Mouse (Mus musculus): ENCODE results near the gene Gm45785. TPM values are rescaled to one million over a fixed set of nuclear protein-coding genes. Genes with fewer than 3 reads are reported as not detected.
A peak's percentile ranks its signal among the peaks of the same experiment; 100 is the strongest.
"Not testable (repeated sequence)": the region's sequence is repeated elsewhere in the genome, so short reads cannot be mapped to it uniquely, and the experiment has no call there.

Gm45785 gene
- polyA plus RNA-seq (2012; rRNA removed): 2.2 TPM in 1 of 2 replicates, not detected in the other

DNA sequence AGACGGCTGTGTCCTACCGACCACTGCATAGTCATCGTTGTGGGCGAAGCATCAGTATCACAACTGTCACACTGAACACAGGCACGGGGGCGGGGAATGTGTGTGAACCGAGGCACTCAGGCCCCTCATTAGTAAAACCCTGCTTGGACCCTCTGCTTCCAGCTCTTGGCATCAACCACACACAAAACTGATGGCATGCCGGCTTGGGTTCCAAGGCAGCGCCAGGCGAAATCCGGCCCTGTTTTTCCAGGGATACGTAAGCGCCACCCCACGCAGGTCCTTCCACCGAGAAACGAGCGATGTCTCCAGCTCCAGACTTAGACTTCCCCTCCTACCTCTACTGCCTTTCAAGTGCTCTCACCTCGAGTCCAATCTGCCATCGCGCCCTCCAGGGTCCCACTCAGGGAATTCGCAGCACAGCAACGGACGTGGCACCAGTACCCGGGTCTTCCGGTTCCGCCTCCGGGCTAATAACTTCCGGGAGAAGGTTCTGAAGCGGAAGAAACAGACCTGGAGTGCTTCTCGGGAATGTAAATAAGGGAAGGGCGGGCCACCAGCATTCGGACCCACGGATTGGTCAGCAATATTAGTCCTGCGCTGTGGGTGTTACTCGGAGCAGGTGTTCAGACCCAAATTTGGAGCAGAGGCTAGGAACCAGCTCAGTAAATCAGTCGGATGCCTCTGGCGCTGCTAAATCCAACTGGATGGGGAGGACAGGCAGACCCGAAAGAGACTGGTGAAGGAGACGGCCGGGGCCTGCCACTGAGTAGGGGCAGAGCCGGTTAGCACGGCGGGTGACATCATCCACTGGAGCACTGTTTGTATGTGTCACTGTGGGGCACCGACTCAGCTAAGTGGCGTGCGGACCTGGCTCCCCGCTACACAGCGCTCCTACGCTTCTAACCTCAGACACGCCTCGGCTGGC, at the start of gene Gm45785:
Gm45785 (minus strand) TSS at position 472 of the 925 bp plus-strand sequence.
- TF ChIP-seq POLR2A (IDR thresholded peaks at IDR 0.05; ENCODE audit: borderline replicate concordance, extremely low read depth, low read depth, low read length) (peak; percentile 65; the same call in 1 of the 2 replicates), CTCF (IDR thresholded peaks at IDR 0.05; ENCODE audit: insufficient read depth, low read length) (no peak)
- peak; percentile 86 for DNase-seq
- Histone ChIP-seq H3K4me1 (ENCODE audit: control insufficient read depth, insufficient read depth, low read length) (peaks cover 14% of the 10 kb centered on the region), H3K4me3 (replicated peaks; ENCODE audit: extremely low read depth, low read depth, low read length) (peak within 1 kb of the TSS; percentile 94)
- under 1% methylated on average over 51 of the region's 51 CpGs for WGBS

- TF ChIP-seq CTCF (IDR thresholded peaks at IDR 0.05; ENCODE audit: insufficient read depth, low read length) (no peak), POLR2A (IDR thresholded peaks at IDR 0.05; ENCODE audit: borderline replicate concordance, extremely low read depth, low read depth, low read length) (no peak)
- 91% methylated on average over 2 of the region's 2 CpGs for WGBS
- Histone ChIP-seq H3K4me1 (ENCODE audit: control insufficient read depth, insufficient read depth, low read length) (peaks cover 5% of the 10 kb centered on the region), H3K4me3 (replicated peaks; ENCODE audit: extremely low read depth, low read depth, low read length) (no peak overlapping the region)
- no peak for DNase-seq
These were observed 49.5 kb upstream of the Gm45785 start for GRCm38 (mm10) chr7:140905642-140906081.

DNA sequence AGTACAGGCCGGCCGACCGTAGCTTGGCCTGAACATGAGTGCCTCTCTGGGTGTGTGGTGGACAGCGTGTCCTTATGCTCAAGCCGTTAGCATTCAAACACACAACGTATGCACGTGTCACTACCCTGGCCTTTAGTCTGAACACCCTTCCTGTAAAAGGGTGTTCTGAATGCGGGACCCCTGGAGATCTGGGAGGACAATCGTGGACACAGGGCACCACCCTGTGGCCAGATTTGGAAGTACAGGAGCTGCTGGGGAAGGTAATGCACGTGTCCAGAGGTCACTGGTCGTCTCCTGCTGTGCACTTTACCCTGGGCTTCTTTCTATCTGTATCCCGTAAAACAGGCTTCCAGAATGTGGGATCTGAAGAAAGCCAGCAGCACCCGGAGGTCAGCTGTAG, 47.1 kb upstream of the Gm45785 start:
- H3K4me3 ChIP-seq (replicated peaks; ENCODE audit: extremely low read depth, low read depth, low read length): no peak overlapping the region
- DNase-seq: peak; percentile 86
- WGBS: 22% methylated on average over 13 of the region's 13 CpGs
- TF ChIP-seq CTCF (IDR thresholded peaks at IDR 0.05; ENCODE audit: insufficient read depth, low read length) (peak; percentile 95), POLR2A (IDR thresholded peaks at IDR 0.05; ENCODE audit: borderline replicate concordance, extremely low read depth, low read depth, low read length) (no peak)
- 0 out of 2 replicates have a peak, but pooled peaks cover 2% of the 10 kb centered on the region for H3K4me1 ChIP-seq (ENCODE audit: control insufficient read depth, insufficient read depth, low read length)

- peak; percentile 20 for DNase-seq
- TF ChIP-seq POLR2A (IDR thresholded peaks at IDR 0.05; ENCODE audit: borderline replicate concordance, extremely low read depth, low read depth, low read length) (no peak), CTCF (IDR thresholded peaks at IDR 0.05; ENCODE audit: insufficient read depth, low read length) (no peak)
- 0 out of 2 replicates have a peak, but pooled peaks cover 2% of the 10 kb centered on the region for H3K4me1 ChIP-seq (ENCODE audit: control insufficient read depth, insufficient read depth, low read length)
- no peak overlapping the region for H3K4me3 ChIP-seq (replicated peaks; ENCODE audit: extremely low read depth, low read depth, low read length)
- WGBS: 69% methylated on average over 15 of the region's 15 CpGs
These were observed 46.1 kb upstream of the Gm45785 start for GRCm38 (mm10) chr7:140902036-140902875.

DNA sequence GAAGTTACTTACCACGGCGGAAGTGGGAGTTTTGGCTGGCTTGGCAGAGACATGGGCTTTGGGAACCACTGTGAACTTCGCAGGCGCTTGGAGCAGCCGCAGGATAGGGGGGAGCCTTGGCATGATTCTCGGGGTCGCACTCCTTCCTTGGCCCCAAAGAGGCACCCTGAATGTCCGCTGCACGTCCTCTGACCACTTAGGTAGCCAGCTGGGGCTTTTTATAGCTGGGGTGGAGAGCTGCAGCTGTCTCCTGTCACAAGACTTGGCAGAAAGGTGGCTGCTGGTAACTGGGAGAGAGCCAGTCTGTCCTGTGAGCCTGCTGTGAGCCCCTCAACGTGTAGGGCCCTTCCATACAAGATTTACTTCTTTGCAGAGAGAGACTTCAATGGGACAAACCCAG, 44.1 kb upstream of the Gm45785 start, which contains the start of gene Cox8b:
Cox8b (minus strand) TSS at position 227 of the 400 bp plus-strand sequence.
- TF ChIP-seq POLR2A (IDR thresholded peaks at IDR 0.05; ENCODE audit: borderline replicate concordance, extremely low read depth, low read depth, low read length) (no peak), CTCF (IDR thresholded peaks at IDR 0.05; ENCODE audit: insufficient read depth, low read length) (no peak)
- 63% methylated on average over 10 of the region's 10 CpGs for WGBS
- no peak within 1 kb of the TSS for H3K4me3 ChIP-seq (replicated peaks; ENCODE audit: extremely low read depth, low read depth, low read length)
- H3K4me1 ChIP-seq (ENCODE audit: control insufficient read depth, insufficient read depth, low read length): 0 out of 2 replicates have a peak, but pooled peaks cover 2% of the 10 kb centered on the region
- no peak for DNase-seq

GRCm38 (mm10) chr7:140899121-140899520, 43.0 kb upstream of the Gm45785 start:
- H3K4me3 ChIP-seq (replicated peaks; ENCODE audit: extremely low read depth, low read depth, low read length): no peak overlapping the region
- H3K4me1 ChIP-seq (ENCODE audit: control insufficient read depth, insufficient read depth, low read length): 0 out of 2 replicates have a peak, but pooled peaks cover 2% of the 10 kb centered on the region
- DNase-seq: no peak
- WGBS: 60% methylated on average over 3 of the region's 3 CpGs
- no peak for TF ChIP-seq POLR2A (IDR thresholded peaks at IDR 0.05; ENCODE audit: borderline replicate concordance, extremely low read depth, low read depth, low read length)
- TF ChIP-seq CTCF (IDR thresholded peaks at IDR 0.05; ENCODE audit: insufficient read depth, low read length): no peak

GRCm38 (mm10) chr7:140897863-140898262, 41.7 kb upstream of the Gm45785 start:
- H3K4me1 ChIP-seq (ENCODE audit: control insufficient read depth, insufficient read depth, low read length): no peaks in the 10 kb centered on the region
- H3K4me3 ChIP-seq (replicated peaks; ENCODE audit: extremely low read depth, low read depth, low read length): no peak overlapping the region
- TF ChIP-seq CTCF (IDR thresholded peaks at IDR 0.05; ENCODE audit: insufficient read depth, low read length) (no peak), POLR2A (IDR thresholded peaks at IDR 0.05; ENCODE audit: borderline replicate concordance, extremely low read depth, low read depth, low read length) (no peak)
- WGBS: 88% methylated on average over 7 of the region's 7 CpGs
- DNase-seq: no peak

- H3K4me3 ChIP-seq (replicated peaks; ENCODE audit: extremely low read depth, low read depth, low read length): no peak overlapping the region
- WGBS: 87% methylated on average over 3 of the region's 3 CpGs
- DNase-seq: no peak
- H3K4me1 ChIP-seq (ENCODE audit: control insufficient read depth, insufficient read depth, low read length): no peaks in the 10 kb centered on the region
- TF ChIP-seq POLR2A (IDR thresholded peaks at IDR 0.05; ENCODE audit: borderline replicate concordance, extremely low read depth, low read depth, low read length) (no peak), CTCF (IDR thresholded peaks at IDR 0.05; ENCODE audit: insufficient read depth, low read length) (no peak)
These were observed 38.5 kb upstream of the Gm45785 start for GRCm38 (mm10) chr7:140894611-140895010.

- no peaks in the 10 kb centered on the region for H3K4me1 ChIP-seq (ENCODE audit: control insufficient read depth, insufficient read depth, low read length)
- TF ChIP-seq CTCF (IDR thresholded peaks at IDR 0.05; ENCODE audit: insufficient read depth, low read length) (no peak), POLR2A (IDR thresholded peaks at IDR 0.05; ENCODE audit: borderline replicate concordance, extremely low read depth, low read depth, low read length) (no peak)
- no peak overlapping the region for H3K4me3 ChIP-seq (replicated peaks; ENCODE audit: extremely low read depth, low read depth, low read length)
- no peak for DNase-seq
- 89% methylated on average over 7 of the region's 7 CpGs for WGBS
These were observed 37.9 kb upstream of the Gm45785 start for GRCm38 (mm10) chr7:140894031-140894430.

DNA sequence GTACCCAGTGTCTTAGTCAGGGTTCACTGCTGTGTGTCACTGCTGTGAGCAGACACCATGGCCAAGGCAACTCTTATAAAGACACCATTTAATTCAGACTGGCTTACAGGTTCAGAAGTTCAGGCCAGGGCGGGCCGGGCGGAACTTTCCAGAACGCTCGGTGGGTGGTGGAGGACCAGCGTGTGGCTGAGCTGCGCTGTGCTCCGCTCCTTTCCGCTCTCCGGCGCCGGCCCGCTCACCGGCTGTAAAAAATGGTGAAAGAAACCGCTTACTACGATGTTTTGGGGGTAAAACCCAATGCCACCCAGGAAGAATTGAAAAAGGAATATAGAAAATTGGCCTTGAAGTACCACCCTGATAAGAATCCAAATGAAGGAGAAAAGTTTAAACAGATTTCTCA, 34.5 kb upstream of the Gm45785 start:
- 95% methylated on average over 16 of the region's 16 CpGs for WGBS

More for the DNA sequence above, 34.5 kb upstream of the Gm45785 start:
- not testable (repeated sequence) for DNase-seq; H3K4me3 ChIP-seq (replicated peaks; ENCODE audit: extremely low read depth, low read depth, low read length); H3K4me1 ChIP-seq (ENCODE audit: control insufficient read depth, insufficient read depth, low read length)

All from lung, adult 2 months (tissue).